Mouse (Mus musculus): ENCODE results near the gene Sh2d3c. TPM values are rescaled to one million over a fixed set of nuclear protein-coding genes. Genes with fewer than 3 reads are reported as not detected.
A peak's percentile ranks its signal among the peaks of the same experiment; 100 is the strongest.

Gene Sh2d3c
- total and polyA plus RNA-seq, 3 experiments = 4.8 to 25.8 (median 11.1) TPM

DNA sequence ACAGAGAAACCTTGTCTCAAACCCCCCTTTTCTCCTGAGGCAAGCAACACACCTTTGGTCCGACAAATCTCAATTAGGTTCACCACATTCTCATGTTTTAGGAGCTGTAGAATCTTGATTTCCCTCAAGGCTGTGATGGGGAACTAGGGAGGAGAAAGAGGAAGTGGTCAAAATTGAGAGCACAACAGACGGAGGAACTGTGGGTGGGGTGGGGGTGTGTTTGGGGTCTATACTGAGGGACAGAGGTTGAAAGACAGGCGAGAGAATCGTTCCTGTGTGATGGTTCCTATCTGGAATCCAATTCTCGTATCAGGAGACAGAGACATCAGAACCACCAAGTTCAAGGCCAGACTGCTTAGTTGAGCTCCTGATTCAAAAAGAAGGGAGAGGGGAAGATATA, 10.4 kb upstream of the Sh2d3c start:
- Histone ChIP-seq H3K4me3 (replicated peaks in 1 of 3; ENCODE audit: low read depth in 2 of 3, low read length in 2 of 3, poor library complexity in 1 of 3) (no peak overlapping the region), H3K4me1 (ENCODE audit: control insufficient read depth in 1 of 2, insufficient read depth in 2 of 2) (peaks cover 27 to 47% of the 10 kb centered on the region in 2 experiments), H3K27ac (ENCODE audit: insufficient read depth, low read depth) (peak overlapping the region; percentile 37; the same call in 1 of the 2 replicates), H3K9ac (ENCODE audit: insufficient read depth, low read depth) (no peak overlapping the region), H3K79me2 (replicated peaks; ENCODE audit: control insufficient read depth, extremely low read depth, insufficient read depth, poor library complexity, severe bottlenecking) (peaks cover 52% of the 10 kb centered on the region), H3K27me3 (replicated peaks) (no peaks in the 10 kb centered on the region), H3K9me3 (replicated peaks; ENCODE audit: low read length) (no peaks in the 10 kb centered on the region), H3K4me2 (ENCODE audit: insufficient read depth, low read depth, poor library complexity, severe bottlenecking) (peak overlapping the region; percentile 81; the same call in 1 of the 2 replicates), H3K36me3 (replicated peaks in 1 of 2; ENCODE audit: control insufficient read depth in 1 of 2, insufficient read depth in 1 of 2, low read length in 1 of 2) (peaks cover 47 to 57% of the 10 kb centered on the region in 2 experiments)
- dilution Hi-C loops (cut with MboI; ENCODE audit: extremely low pct_ligation_motif_present, extremely low pct_unique_long_range_greater_than_20kb, low sequenced_read_pairs) (no loop called here), in situ Hi-C loops (cut with MboI; ENCODE audit: low pct_ligation_motif_present, low pct_unique_long_range_greater_than_20kb, low sequenced_read_pairs) (loop anchor here (5.0 kb wide), 1 partner anchor 47 kb away; the partner anchor contains the start of gene Tor2a)
- DNase-seq (ENCODE audit: extremely low read depth) = peak; percentile 49
- TF ChIP-seq EP300 (IDR thresholded peaks at IDR 0.05; ENCODE audit: low read length) = peak; percentile 62
- no peak for TF ChIP-seq BHLHE40 (IDR thresholded peaks at IDR 0.05; ENCODE audit: low read depth, low read length)
- TF ChIP-seq SIN3A (IDR thresholded peaks at IDR 0.05; ENCODE audit: low read length) = peak; percentile 72
- TF ChIP-seq IRF4 (IDR thresholded peaks at IDR 0.05; ENCODE audit: low read depth, low read length) = 0 out of 2 replicates have a peak, but pooled peaks have one; percentile 48
- no peak for TF ChIP-seq NELFE (IDR thresholded peaks at IDR 0.05; ENCODE audit: low read depth, low read length)
- TF ChIP-seq ETS1 (conservative IDR thresholded peaks at IDR 0.05; ENCODE audit: low read depth, low read length) = 0 out of 2 replicates have a peak, but pooled peaks have one; percentile 18

DNA sequence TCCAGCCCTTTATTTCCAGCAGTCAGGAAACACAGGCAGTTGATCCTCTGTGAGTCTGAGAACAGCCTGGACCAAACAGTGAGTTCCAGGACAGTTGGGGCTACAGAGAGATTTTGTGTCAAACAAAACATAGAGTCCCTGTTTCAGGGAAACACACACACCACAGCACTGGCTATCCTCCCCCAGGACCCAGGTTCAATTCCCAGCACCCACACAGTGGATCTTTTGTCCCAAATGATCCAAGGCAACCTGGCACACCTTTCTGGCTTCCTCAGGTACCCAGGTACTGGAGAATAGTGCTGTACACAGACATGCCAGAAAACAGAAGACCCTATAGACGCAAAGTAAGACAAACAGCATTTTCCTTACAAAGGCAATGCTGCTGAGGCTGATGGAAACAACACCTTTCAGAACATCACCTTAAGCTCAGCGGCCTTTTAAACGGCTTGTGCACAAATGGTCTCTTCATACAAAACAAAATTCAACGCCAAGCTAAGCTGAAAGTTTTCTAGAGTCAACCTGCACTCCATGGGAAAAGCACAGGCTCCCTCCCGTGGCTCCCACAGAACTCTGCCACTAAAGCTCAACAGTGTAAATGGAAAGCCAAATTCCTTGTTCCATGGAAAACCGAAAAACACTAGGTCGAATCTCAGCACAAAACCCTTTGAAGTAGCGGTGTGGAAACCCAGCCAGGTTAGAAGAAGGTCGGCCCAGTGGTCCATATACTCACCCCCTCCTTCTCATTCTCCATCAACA, 9.4 kb upstream of the Sh2d3c start:
- in situ Hi-C loops (cut with MboI; ENCODE audit: low pct_ligation_motif_present, low pct_unique_long_range_greater_than_20kb, low sequenced_read_pairs) = loop anchor here (5.0 kb wide), 1 partner anchor 46 kb away; the partner anchor contains the start of gene Tor2a
- peaks cover 27 to 48% of the 10 kb centered on the region in 2 experiments for H3K4me1 ChIP-seq (ENCODE audit: control insufficient read depth in 1 of 2, insufficient read depth in 2 of 2)
- dilution Hi-C loops (cut with MboI; ENCODE audit: extremely low pct_ligation_motif_present, extremely low pct_unique_long_range_greater_than_20kb, low sequenced_read_pairs) = no loop called here
- peak overlapping the region; percentile 81 for H3K4me2 ChIP-seq (ENCODE audit: insufficient read depth, low read depth, poor library complexity, severe bottlenecking)
- peak overlapping the region; percentile 82 to 87 (median 84) for H3K4me3 ChIP-seq (replicated peaks in 1 of 3; ENCODE audit: low read depth in 2 of 3, low read length in 2 of 3, poor library complexity in 1 of 3)
- DNase-seq (ENCODE audit: extremely low read depth) = no peak
- no peaks in the 10 kb centered on the region for H3K27me3 ChIP-seq (replicated peaks)
- H3K9ac ChIP-seq (ENCODE audit: insufficient read depth, low read depth) = peak overlapping the region; percentile 82
- TF ChIP-seq MEF2A (IDR thresholded peaks at IDR 0.05; ENCODE audit: borderline replicate concordance, low read depth, low read length) (no peak), SIN3A (IDR thresholded peaks at IDR 0.05; ENCODE audit: low read length) (0 out of 2 replicates have a peak, but pooled peaks have one; percentile 9)
- peaks cover under 1% of the 10 kb centered on the region for H3K9me3 ChIP-seq (replicated peaks; ENCODE audit: low read length)
- H3K36me3 ChIP-seq (replicated peaks in 1 of 2; ENCODE audit: control insufficient read depth in 1 of 2, insufficient read depth in 1 of 2, low read length in 1 of 2) = peaks cover 37 to 47% of the 10 kb centered on the region in 2 experiments
- H3K79me2 ChIP-seq (replicated peaks; ENCODE audit: control insufficient read depth, extremely low read depth, insufficient read depth, poor library complexity, severe bottlenecking) = peaks cover 52% of the 10 kb centered on the region
- H3K27ac ChIP-seq (ENCODE audit: insufficient read depth, low read depth) = peak overlapping the region; percentile 3; the same call in 1 of the 2 replicates

DNA sequence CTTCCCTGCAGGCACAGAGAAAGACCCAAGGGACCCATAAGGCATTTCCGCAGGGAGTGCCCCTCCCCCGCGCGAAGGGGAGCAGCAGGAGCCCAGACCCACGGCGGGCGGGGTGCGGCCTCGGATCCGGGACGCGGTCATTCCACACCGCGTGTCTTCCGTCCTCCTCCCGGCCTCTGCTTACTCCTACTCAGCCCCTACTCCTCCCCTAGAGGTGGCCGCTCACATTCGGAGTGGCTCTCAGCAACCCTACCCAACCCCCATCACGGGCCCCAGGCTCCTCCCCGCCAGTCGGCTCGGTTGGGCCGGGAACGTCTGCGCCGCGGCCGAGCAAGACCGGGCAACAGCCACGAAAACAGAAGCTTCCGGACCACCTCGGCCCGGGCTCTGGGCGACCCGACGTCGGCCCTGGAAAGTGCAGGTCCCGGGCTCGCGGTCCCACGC, 8.7 kb upstream of the Sh2d3c start:
- H3K36me3 ChIP-seq (replicated peaks in 1 of 2; ENCODE audit: control insufficient read depth in 1 of 2, insufficient read depth in 1 of 2, low read length in 1 of 2) = peaks cover 31 to 40% of the 10 kb centered on the region in 2 experiments
- peaks cover 6% of the 10 kb centered on the region for H3K9me3 ChIP-seq (replicated peaks; ENCODE audit: low read length)
- peaks cover 49% of the 10 kb centered on the region for H3K79me2 ChIP-seq (replicated peaks; ENCODE audit: control insufficient read depth, extremely low read depth, insufficient read depth, poor library complexity, severe bottlenecking)
- peak overlapping the region; percentile 82 for H3K9ac ChIP-seq (ENCODE audit: insufficient read depth, low read depth)
- H3K4me3 ChIP-seq (replicated peaks in 1 of 3; ENCODE audit: low read depth in 2 of 3, low read length in 2 of 3, poor library complexity in 1 of 3) = peak overlapping the region; percentile 82 to 87 (median 84)
- peaks cover 27 to 48% of the 10 kb centered on the region in 2 experiments for H3K4me1 ChIP-seq (ENCODE audit: control insufficient read depth in 1 of 2, insufficient read depth in 2 of 2)
- in situ Hi-C loops (cut with MboI; ENCODE audit: low pct_ligation_motif_present, low pct_unique_long_range_greater_than_20kb, low sequenced_read_pairs) (loop anchor here (5.0 kb wide), 1 partner anchor 45 kb away; the partner anchor contains the start of gene Tor2a), dilution Hi-C loops (cut with MboI; ENCODE audit: extremely low pct_ligation_motif_present, extremely low pct_unique_long_range_greater_than_20kb, low sequenced_read_pairs) (no loop called here)
- no peaks in the 10 kb centered on the region for H3K27me3 ChIP-seq (replicated peaks)
- H3K4me2 ChIP-seq (ENCODE audit: insufficient read depth, low read depth, poor library complexity, severe bottlenecking) = peak overlapping the region; percentile 81
- H3K27ac ChIP-seq (ENCODE audit: insufficient read depth, low read depth) = peak overlapping the region; percentile 77
- peak; percentile 74 for DNase-seq (ENCODE audit: extremely low read depth)
- TF ChIP-seq ELF1 (IDR thresholded peaks at IDR 0.05; ENCODE audit: low read depth, low read length) = no peak
- peak; percentile 37; the same call in 1 of the 2 replicates for TF ChIP-seq UBTF (IDR thresholded peaks at IDR 0.05; ENCODE audit: low read depth, low read length)
- TF ChIP-seq USF1 (IDR thresholded peaks at IDR 0.05; ENCODE audit: low read depth, low read length) = no peak
- TF ChIP-seq RAD21 (IDR thresholded peaks at IDR 0.05; ENCODE audit: low read depth, low read length) = no peak
- no peak for TF ChIP-seq IRF4 (IDR thresholded peaks at IDR 0.05; ENCODE audit: low read depth, low read length)
- 0 out of 2 replicates have a peak, but pooled peaks have one; percentile 9 for TF ChIP-seq MAX (IDR thresholded peaks at IDR 0.05; ENCODE audit: low read length)
- no peak for TF ChIP-seq ETS1 (conservative IDR thresholded peaks at IDR 0.05; ENCODE audit: low read depth, low read length)
- TF ChIP-seq GABPA (IDR thresholded peaks at IDR 0.05; ENCODE audit: insufficient replicate concordance, low read depth, low read length) = no peak
- TF ChIP-seq SMC3 (IDR thresholded peaks at IDR 0.05; ENCODE audit: low read depth, low read length) = no peak
- TF ChIP-seq HCFC1 (IDR thresholded peaks at IDR 0.05; ENCODE audit: low read depth, low read length) = no peak
- TF ChIP-seq EP300 (IDR thresholded peaks at IDR 0.05; ENCODE audit: low read length) = no peak
- no peak for TF ChIP-seq RCOR1 (conservative IDR thresholded peaks at IDR 0.05; ENCODE audit: low read depth, low read length)
- 0 out of 2 replicates have a peak, but pooled peaks have one; percentile 15 for TF ChIP-seq BHLHE40 (IDR thresholded peaks at IDR 0.05; ENCODE audit: low read depth, low read length)
- TF ChIP-seq ZMIZ1 (IDR thresholded peaks at IDR 0.05; ENCODE audit: low read depth, low read length) = no peak
- no peak for TF ChIP-seq JUND (conservative IDR thresholded peaks at IDR 0.05; ENCODE audit: low read depth, low read length)
- TF ChIP-seq PAX5 (IDR thresholded peaks at IDR 0.05; ENCODE audit: low read length) = no peak
- no peak for TF ChIP-seq POLR2AphosphoS2 (IDR thresholded peaks at IDR 0.05; ENCODE audit: low read depth, low read length)
- TF ChIP-seq MYC (IDR thresholded peaks at IDR 0.05; ENCODE audit: low read depth, low read length) = peak; percentile 47; the same call in 1 of the 2 replicates
